Mouse (Mus musculus): ENCODE results near the gene Gm44790.

The Gm44790 gene

DNA sequence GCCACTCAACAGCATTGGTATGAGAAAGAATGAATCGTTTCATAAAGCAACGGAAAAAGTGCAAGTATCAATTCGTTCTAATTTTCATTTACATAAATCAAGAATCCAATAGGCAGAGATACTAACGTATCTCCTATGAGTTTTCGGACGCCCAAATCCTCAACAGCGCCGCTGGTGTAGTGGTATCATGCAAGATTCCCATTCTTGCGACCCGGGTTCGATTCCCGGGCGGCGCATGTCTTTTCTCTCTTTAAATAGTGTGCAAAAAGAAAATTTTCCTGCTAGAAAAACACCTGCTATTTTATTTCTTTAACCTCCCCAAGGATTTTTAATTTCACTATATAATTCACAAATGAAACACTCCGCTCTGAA, 22.7 kb upstream of the Gm44790 start:
- CTCF ChIA-PET = no interaction called here

DNA sequence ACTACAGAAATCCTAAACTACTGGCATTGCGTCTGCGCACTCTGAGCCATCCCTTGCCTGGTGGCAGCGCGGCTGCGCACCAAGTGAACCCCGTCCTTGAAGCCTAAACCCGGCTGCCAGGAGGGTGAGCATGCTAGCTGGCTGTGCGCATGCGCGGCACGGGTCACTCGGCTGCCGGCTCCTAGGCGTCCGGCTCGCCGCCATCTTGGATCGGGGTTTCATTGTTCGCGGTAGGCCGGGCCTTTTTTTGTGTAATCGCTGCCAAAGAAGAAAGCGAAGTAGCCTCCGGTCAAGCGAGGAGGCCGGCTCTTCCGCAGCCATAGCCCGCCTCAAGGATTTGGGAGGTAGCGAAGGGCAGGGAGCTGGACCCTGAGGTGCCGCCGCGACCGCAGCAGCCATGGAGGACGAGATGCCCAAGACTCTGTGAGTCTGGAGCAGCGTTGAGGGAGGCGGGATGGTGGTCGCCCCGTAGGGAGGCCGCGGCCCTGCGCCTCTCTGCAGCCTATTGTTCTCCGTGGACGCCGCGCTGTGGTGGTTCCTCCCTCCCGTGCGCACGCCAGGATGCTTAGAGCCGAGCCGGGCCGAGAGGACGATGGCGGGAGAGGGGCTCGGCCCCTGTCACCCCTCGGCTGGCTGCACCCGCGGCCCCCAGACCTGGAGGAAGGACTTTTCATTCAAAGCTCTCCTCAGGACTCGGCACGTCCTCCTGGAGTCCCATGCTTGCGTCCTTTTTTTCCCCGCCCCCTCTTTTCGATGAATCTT, 22.2 kb upstream of the Gm44790 start, which contains the start of gene Tia1:
TSS of gene Tia1 (plus strand) at position 120 of the 762 bp plus-strand sequence.
- CTCF ChIA-PET = interaction anchor here (0.7 kb wide), 1 partner anchor 10 kb away, joined by 5 read pairs; no protein-coding TSS in a partner anchor

DNA sequence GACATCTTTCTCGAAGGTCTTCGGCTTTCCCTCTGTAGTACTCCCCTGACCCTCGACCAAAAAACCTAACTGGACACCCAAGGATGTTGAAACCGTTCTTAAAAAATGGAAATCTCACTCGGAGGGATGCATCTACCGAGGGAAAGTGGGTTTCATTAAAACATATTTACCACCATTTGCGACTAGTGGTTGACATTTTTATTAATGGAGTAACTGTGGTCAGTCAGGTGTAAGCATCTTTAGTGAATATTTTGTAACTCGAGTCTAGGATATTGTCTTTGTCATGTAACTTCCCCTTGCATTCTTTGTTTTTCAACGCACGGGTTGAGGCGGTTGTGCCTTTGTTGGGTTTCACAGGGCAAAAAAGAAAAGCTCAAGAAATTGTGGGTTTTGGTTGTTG, 21.5 kb upstream of the Gm44790 start:
- CTCF ChIA-PET = interaction anchor here (0.6 to 0.7 kb wide), 2 partner anchors 9 to 34 kb away, joined by 3 to 5 read pairs; no protein-coding TSS in a partner anchor

DNA sequence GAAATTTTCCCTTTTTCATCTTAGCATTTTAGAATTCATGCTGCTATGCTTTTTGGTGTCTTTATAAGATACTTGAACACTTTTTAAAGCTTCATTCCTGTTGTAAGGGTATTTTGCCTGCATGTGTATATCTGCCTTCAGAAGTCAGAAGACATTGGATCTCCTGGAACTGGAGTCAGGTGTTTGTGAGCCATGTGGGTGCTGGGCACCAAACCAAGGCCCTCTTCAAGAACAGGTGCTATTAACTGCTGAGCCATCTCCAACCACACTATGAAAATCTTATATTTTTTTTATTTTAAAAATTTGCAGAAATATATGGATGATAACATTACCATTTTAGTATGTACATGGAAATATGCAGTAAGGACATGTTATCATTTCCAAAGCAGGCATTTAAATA, 20.2 kb upstream of the Gm44790 start:
- CTCF ChIA-PET = interaction anchor here (0.7 kb wide), 2 partner anchors 328 to 417 kb away, joined by 3 to 6 read pairs; no protein-coding TSS in a partner anchor

DNA sequence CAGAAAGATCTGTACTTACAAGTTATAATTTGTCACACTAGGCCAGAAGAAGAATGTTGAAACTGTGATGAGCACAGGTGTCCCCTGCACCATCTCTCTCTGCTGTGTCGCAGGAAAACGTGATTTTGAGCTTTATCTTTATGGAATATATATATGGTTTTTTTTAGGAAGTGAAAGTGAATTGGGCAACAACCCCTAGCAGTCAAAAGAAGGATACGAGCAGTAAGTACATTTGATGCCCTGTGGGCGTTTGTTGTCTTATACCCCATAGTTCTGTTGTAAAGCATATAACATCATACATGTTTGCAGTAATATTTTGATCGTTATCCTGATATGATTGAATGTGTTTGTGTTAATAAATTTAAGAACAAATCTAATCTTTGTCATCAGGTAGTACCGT, 7.7 kb upstream of the Gm44790 start:
- CTCF ChIA-PET = interaction anchor here (0.7 kb wide), 1 partner anchor 63 kb away, joined by 3 read pairs; no protein-coding TSS in a partner anchor

DNA sequence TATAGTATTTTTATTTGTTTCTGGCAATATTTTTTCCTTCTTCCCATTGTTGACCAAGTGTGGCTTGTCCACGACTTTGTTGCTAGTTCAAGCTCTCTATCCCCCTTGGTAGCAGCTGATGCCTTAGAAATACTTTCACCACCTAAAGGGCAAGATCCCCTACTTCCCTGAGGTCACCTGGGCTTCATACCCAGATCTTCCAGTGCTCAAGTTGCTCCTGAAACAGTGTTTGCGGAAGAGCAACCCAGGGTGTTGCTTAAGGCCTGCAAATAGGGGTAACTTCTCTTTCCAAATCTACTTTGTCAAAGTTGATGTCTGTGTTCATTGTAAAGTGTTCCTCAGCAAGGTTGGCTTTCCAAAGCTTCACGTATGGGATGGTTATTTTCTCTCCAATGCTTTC, 7.2 kb upstream of the Gm44790 start:
- CTCF ChIA-PET = interaction anchor here (0.6 kb wide), 1 partner anchor 79 kb away, joined by 3 read pairs; no protein-coding TSS in a partner anchor

DNA sequence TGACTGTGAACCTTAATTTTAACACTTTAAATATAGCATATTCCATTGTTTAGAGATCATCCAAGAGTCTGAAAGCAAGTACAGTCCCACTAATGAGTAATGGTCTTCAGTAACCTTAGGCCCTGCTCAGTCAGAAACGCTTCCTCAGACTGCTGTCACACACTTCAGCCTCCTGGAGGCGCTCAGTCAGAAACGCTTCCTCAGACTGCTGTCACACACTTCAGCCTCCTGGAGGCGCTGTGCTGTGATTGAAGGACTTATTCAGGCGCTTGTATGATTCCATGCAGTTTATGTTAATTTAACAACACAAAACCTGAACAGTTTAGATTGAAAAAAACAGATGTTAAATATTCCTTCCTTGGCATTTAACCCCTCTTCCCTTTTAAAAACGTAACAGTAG, 6.0 kb upstream of the Gm44790 start:
- CTCF ChIA-PET = no interaction called here

DNA sequence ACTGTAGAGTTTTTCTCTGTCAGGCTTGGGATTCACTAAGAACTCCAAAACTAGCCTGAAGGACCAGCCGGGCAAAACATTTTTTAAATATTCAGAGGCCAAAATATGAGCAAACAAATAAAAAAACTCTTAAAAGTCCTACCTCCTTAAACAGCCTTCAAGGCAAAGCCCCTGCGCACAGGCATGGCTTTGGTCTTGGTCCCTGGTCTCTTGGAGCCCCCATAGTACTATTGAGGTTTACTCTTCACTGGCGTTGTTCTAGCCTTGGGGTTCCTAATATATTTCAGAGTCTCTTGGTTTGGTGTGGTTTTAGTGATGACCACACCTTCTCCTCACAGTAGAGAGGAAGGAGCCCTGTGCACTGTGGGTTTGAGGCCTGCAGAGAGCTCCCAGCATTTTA, 5.1 kb downstream of the Gm44790 start:
- CTCF ChIA-PET = no interaction called here

DNA sequence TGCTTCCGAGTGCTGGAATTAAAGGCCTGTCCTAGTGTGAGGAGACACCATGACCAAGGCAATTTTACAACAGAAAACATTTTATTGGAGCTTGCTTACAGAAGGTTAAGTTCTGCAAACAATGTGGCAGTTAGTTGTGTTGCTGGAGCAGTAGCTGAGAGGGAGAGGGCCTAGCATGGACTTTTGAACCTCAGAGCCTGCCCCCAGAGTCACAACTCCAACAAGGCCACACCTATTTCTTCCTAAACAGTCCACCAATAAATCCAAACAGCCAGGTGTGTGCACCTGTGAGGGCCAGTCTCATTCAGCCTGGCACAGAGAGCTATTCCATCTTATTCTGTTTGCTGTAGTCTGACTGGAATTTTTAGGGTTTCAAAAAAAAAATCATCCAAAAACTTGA, 7.2 kb downstream of the Gm44790 start:
- CTCF ChIA-PET = no interaction called here

DNA sequence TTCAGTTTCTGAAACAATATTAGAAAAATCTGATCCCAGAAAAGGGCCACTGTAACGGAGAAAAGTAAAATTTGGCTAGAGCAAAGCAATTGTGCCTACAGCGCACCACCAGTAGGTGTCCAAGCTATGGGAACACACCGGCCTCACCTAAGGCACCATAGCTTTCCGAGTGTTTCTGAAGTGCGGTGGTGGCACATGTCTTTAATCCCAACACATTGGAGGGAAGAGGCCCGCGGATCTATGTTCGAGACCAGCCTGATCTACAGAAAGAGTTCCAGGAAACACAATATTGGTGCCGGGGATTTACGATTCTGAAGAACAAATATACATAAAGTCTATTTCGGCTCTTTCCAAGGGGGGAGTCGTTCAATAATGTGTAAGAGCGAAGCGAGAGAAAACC, 11.3 kb downstream of the Gm44790 start:
- CTCF ChIA-PET = interaction anchor here (1.1 kb wide), 1 partner anchor 31 kb away, joined by 3 read pairs; no protein-coding TSS in a partner anchor

DNA sequence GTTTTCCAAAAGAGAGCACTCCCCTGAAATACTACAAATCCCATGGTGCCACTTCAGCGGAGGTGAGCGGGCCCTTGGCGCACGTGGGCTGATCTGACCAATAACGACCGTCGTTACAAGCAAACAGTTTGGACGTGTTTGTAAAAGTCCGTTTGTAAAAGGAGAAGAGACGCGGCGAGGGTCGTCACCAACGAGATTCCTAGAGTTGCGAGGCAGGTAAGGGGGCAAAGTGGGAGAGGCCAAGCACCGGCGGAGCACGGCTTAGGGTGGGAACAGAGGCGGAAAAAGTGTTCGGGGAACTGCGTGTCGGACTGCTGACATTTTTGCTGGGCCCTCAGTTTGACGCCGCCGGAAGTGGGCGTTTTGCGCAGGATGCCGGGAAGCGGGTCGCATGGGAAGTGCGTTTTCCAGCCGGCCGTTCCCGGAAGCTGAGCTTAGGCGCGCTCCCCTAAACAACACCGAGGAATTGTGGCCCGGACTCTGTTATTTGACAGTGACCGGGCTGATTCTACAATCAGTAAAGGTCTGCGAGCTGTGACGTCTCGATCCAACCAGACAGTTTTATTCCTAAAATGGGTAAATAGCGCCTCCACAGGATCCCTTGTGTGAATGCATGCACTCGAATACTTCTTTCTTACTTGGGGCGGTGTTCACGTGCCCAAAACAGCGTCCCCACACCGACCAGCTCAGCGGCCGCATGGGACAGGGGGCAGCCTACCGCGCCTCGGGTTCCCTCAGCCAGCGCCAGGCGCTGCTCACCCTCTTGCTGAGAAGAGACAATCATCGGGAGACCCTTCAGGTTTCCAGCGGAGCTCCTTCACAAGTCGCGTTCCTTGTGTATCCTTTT, 12.0 kb downstream of the Gm44790 start, which contains the start of gene C87436:
TSS of gene C87436 (plus strand) at position 103 of the 847 bp plus-strand sequence.
- CTCF ChIA-PET = interaction anchor here (0.7 kb wide), 1 partner anchor 33 kb away, joined by 3 read pairs; no protein-coding TSS in a partner anchor

DNA sequence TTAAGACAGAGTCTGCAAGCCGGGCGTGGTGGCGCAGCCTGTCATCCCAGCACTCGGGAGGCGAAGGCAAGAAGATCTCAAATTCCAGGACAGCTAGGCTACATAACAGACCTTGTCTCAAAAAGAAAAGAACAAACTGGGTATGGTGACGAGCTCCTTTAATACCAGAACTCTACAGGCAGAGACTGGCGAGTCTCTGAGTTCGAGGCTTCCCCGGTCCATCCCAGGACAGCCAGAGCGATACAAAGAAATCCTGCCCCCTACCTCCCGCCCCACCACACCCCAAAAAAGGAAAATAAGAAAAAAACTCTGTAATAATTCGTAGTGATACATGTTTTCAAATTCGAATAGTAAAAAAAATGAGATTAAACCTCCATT, 12.7 kb downstream of the Gm44790 start:
- CTCF ChIA-PET = interaction anchor here (0.7 kb wide), 1 partner anchor 34 kb away, joined by 3 read pairs; no protein-coding TSS in a partner anchor

DNA sequence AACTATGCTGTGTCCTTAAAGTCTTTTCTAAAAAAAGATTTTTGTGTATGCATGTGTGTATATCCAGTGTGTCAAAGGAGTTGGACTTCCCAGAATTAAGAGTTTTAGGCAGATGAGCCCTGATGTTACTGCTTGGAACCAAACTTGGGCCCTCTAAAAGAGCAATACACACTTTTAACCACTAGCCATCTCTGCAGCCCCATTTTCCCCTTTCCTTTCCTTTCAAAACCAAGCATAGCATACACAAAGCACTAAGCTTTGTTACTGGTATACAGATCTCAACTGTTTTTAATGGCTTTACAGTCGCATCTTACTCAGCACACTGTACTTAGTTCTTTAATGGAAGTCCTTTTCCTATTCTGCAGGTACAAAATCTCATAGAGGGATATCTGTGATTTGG, 13.1 kb downstream of the Gm44790 start:
- CTCF ChIA-PET = interaction anchor here (0.7 kb wide), 1 partner anchor 34 kb away, joined by 3 read pairs; no protein-coding TSS in a partner anchor

DNA sequence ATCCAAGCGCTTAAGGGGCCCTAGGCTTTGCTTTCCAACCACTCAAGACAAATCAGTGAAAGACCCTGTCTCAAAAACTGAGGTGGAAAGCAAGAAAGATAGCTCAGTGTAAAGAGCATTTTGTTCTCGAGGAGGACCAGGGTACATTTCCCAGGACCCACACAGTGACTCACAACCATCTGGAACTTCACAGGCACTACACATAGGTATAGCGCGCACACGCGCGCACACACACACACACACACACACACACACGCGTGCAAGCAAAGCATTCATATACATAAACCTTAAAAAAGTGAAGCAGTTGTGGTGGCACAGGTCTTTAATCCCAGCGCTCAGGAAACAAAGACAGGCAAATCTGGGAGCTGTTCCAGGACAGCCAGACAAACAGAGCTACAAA, 15.1 kb downstream of the Gm44790 start:
- CTCF ChIA-PET = no interaction called here

DNA sequence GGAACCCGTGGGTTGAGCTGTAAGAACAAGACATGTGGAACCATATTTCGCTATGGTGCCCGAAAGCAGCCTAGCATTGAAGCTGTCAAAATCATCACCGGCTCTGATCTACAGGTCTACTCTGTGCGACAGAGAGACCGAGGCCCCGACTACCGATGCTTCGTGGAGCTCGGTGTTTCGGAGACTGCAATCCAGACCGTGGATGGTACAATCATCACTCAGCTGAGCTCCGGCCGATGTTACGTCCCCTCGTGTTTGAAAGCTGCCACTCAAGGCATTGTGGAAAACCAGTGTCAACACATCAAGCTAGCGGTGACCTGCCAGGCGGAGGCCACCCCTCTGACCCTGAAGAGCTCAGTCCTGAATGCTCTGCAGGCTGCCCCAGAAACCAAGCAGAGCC, 19.1 kb downstream of the Gm44790 start:
- CTCF ChIA-PET = no interaction called here

DNA sequence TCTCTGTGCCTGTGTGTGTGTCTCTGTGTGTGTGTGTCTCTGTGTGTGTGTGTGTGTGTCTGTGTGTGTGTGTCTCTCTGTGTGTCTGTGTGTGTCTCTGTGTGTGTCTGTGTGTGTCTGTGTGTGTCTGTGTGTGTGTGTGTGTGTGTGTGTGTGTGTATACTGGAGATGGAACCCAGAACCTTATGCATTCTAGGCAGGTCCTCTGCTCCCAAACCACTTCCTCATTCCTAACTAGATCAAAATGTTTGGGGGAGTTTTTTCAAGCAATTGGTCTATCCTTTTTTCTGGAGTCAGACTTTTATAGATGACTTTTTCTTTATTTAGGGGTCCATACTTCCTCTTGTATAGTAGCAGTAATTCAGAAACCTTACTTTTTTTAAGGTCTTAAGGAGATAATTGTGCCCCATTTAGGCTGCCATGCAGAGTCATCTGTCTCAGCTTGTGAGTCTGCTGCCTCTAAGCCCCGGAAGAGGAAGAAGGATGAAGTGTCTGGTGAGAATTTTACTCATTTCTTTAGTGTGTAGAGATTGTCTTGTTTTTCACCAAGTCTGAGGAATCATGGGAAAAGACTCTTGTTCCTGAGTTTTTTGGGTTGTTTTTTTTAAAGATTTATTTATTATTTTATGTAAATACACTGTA, 20.6 kb downstream of the Gm44790 start:
- CTCF ChIA-PET = no interaction called here

DNA sequence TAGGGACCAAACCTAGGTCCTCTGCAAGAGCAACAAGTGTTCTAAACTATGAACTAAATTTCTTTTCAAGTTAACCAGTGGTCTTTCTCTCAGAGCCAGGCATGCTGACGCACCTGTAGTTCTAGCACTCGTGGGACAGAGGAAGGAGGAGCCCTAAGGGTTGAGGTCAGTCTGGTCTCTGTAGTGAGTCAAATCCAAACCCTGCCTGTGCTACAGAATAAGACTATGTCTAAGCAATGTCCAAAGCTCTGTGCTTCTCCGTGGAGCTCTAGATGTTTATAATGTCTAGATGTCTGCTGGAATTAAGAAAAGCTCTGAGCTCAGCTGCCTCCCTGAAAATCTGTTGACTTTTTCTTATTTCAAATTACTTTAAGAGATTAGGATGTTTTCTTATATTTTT, 30.3 kb downstream of the Gm44790 start:
- CTCF ChIA-PET = no interaction called here

DNA sequence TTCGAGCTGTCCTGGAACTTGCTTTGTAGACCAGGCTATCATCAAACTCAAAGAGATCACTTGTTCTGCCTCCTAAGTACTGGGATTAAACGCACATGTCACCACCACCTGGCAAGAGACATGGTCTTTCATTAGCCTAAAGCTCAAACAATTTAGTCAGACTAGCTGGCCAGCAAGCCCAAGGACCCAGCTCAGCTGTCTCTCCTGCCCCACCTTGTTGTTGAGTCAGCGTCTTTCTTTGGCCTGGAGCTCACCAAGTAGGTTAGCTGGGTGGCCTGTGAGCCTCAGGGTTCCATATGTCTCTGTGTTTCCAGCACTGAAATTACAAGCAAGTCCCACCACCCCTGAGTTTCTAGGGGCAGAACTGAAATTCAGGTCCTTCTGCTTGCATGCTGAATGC, 36.6 kb downstream of the Gm44790 start:
- CTCF ChIA-PET = no interaction called here

DNA sequence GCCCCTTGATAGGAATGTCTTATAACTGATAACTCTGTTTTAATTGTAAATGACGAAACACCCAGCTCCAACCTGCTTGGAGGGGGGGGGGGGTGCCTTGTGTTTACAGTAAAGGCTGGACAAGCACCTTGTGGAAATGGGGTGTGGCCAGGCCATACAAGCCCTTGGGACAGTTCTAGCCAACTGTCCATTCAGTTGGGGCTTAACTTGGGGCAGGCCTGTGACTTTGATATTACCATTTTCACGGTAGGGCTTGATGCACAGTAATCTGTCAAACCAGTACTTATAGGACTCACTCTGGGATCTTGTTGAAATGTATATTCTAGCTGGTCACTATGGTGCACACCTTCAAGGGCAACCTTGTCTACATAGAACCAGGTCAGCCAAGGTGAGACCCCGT, 44.9 kb downstream of the Gm44790 start:
- CTCF ChIA-PET = interaction anchor here (0.6 kb wide), 1 partner anchor 53 kb away, joined by 4 read pairs; no protein-coding TSS in a partner anchor

DNA sequence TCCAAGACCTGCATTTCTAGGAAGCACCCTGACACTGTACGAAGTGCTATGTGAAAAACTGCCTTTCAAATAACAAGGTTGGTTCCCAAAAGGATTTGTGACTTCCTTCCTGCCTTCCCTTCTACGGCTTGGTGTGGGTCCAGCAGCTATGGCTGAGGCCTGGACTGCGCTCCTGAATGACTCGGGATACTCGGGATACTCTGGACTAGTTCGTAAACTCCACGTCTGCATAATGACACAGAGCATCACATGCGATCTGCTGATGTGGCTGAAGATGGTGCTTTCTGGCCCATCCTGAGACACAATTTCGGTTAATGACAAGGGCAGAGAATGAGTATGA, 45.3 kb downstream of the Gm44790 start:
- CTCF ChIA-PET = no interaction called here

DNA sequence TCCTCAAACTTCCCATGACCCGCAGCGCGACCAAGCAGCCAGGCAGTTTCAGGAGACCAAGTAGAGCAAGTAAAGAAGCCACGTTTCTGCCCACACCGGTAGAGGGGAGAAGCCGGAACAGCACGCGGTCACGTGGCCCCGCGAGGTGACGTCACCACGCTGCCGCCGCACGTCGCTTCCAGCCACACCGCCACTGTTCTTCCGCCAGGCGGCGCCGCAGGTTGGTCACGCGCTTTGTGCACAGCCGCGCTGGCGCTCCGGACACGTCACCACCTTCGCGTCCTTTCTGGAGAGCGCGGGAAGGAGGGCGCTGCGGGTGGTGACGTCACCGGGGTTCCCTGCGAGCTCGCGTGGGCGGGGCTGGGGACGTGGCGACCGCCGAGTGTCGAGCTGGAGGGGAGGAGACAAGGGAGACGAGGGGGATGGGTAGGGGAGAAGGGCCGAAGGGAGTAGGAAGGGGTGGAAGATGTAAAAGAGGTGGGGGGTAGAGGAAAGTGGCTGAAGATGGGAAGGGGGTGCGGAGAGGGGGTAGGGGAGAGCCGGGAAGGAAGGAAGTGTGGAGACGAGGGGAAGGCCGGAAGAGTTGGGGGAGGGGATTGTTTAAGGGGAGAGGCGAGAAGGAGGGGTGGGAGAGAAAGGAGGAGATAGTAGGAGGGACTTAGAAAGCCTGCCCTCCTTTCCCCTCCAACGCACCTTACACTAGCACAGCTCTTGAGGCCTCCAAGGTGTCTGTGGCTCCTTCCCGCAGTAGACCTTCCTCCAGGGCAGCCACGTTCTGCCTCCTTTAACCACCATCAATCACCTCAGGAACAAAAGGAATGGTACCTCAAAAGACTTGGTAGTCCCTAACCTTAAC, 45.9 kb downstream of the Gm44790 start:
- CTCF ChIA-PET = no interaction called here
